Mouse (Mus musculus): ENCODE data around the gene Stxbp4. TPM values are rescaled to one million over a fixed set of nuclear protein-coding genes. Genes with fewer than 3 reads are reported as not detected.

Gene Stxbp4
- polyA plus RNA-seq, 1 experiment from 2014 or later: 7.0 TPM

DNA sequence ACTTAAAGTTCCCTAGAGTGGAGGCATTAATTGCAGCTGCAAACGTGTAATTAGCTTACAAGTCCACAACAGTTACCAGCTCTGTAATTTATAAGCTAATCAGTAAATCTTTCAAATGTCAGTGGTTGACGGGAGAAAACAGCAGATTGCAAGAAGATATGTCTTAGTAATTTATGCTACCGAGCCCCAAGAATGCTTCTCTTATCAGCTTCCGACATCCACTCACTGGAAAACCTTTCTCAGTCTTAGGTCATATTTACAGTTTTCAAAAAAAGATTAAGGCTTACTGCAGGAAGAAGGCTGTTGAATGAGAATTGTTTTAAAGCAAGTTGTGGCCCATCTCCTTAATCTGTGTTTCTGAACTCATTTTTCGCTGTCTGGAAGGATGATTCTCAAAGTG lies 83.9 kb downstream of the Stxbp4 start:
- ATAC-seq (ENCODE audit: low read depth) (no peak), DNase-seq (no peak)
- no peak overlapping the region for H3K27ac ChIP-seq
- H3K27me3 ChIP-seq: no peaks in the 10 kb centered on the region
- no peaks in the 10 kb centered on the region for H3K36me3 ChIP-seq
- 28% methylated on average over 5 of the region's 5 CpGs for WGBS (ENCODE audit: insufficient replicate concordance)
- H3K4me2 ChIP-seq: no peak overlapping the region
- no peak overlapping the region for H3K4me3 ChIP-seq (replicated peaks)
- no peak overlapping the region for H3K9ac ChIP-seq
- H3K9me3 ChIP-seq (replicated peaks): no peaks in the 10 kb centered on the region
- H3K4me1 ChIP-seq (replicated peaks): peaks cover 12% of the 10 kb centered on the region

DNA sequence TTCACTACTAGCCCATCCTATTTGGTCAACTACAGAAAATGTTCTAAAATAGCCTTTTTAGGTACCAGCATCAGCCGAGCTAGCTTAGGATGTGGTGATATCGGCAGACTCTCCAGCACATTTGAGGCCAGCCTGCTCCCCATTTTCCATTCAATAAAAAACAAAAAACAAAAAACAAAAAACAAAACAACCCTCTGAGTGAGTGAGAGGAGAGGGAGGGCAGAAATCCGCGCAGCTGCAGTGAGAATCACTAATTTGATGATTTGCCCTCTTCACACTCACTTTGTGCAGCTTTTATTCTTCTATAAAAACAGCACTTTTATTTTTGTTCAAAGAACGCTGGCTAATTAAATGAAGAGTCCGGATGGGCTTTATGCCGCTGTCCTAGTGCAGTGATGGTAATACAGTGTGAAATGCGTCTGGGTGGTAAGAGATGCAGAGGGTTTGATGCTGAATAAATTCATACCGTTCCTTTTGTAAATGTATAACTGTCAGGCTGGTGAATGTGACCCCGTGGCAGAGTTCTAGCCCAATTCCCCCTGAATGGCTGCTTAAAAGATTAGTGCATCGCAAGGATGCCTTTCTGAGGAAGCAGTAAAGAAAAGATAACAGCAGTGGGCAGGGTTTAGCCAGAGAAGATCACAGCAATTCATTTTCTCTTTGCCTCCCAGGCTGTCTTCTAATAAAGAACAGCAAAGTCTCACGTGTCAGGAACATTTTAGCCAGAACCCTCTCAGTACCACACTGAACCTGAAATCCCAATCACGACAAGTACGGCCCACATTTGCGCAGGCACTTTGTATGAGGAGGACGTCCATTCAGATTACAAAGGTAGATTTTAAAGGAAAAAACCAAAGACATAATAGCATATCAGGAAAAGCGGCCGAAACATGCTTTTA lies 85.3 kb downstream of the Stxbp4 start:
- 67% methylated on average over 18 of the region's 18 CpGs for WGBS (ENCODE audit: insufficient replicate concordance)
- Histone ChIP-seq H3K27ac (no peak overlapping the region), H3K27me3 (no peaks in the 10 kb centered on the region), H3K4me2 (no peak overlapping the region), H3K9ac (no peak overlapping the region), H3K36me3 (no peaks in the 10 kb centered on the region), H3K4me1 (replicated peaks) (peaks cover 12% of the 10 kb centered on the region), H3K4me3 (replicated peaks) (no peak overlapping the region), H3K9me3 (replicated peaks) (no peaks in the 10 kb centered on the region)
- DNase-seq (no peak), ATAC-seq (ENCODE audit: low read depth) (no peak)

DNA sequence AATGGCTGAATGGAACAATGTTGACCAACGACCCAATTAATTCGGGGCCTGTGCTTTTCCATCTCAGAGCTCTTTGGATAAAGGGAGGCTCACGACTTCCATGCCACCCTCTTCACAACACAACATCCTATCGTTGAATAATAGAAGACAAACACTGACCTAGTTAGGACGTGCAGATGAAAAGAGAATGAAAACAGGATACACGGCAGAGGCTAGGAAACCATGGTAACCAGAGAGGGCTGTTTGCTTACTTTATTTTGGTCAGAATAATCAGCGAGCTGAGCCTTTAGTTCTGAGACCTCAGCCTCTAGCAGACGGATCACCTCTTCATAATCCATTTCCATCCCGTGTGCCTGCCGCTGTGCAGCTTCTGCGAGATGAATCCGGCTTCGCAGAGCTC lies 89.3 kb downstream of the Stxbp4 start:
- H3K27ac ChIP-seq: no peak overlapping the region
- ATAC-seq (ENCODE audit: low read depth) (no peak), DNase-seq (no peak)
- H3K4me1 ChIP-seq (replicated peaks): no peaks in the 10 kb centered on the region
- no peak overlapping the region for H3K9ac ChIP-seq
- WGBS (ENCODE audit: insufficient replicate concordance): 78% methylated on average over 13 of the region's 13 CpGs
- H3K9me3 ChIP-seq (replicated peaks): no peaks in the 10 kb centered on the region
- 0 out of 2 replicates have a peak, but pooled peaks cover 9% of the 10 kb centered on the region for H3K36me3 ChIP-seq
- no peak overlapping the region for H3K4me3 ChIP-seq (replicated peaks)
- no peak overlapping the region for H3K4me2 ChIP-seq
- H3K27me3 ChIP-seq: no peaks in the 10 kb centered on the region

DNA sequence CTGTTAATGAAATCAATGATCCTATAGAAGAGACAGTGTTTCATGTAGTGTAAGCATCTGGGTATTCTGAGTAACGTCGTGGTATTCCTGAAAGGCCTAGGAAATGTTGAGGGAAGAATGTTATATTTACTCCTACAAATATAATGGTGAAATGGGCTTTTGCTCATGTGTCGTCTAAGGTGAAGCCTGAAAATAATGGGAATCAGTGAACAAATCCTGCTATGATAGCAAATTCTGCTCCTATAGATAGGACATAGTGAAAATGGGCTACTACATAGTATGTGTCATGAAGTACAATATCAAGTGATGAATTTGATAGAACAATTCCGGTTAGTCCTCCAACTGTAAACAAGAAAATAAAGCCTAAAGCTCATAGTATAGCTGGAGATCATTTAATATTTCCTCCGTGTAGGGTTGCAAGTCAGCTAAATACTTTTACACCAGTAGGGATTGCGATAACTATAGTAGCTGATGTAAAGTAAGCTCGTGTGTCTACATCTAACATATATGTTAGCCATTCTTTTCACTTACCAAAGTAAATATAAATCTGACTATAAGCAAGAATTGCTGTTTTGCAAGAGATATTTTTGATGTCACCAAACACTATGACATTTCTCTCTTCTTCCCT lies 99.1 kb downstream of the Stxbp4 start:
- no peaks in the 10 kb centered on the region for H3K9me3 ChIP-seq (replicated peaks)
- no peaks in the 10 kb centered on the region for H3K4me1 ChIP-seq (replicated peaks)
- ATAC-seq (ENCODE audit: low read depth) (peak; percentile 66; the same call in 1 of the 2 replicates), DNase-seq (no peak)
- no peak overlapping the region for H3K4me2 ChIP-seq
- H3K27ac ChIP-seq: no peak overlapping the region
- 83% methylated on average over 7 of the region's 7 CpGs for WGBS (ENCODE audit: insufficient replicate concordance)
- no peak overlapping the region for H3K4me3 ChIP-seq (replicated peaks)
- peaks cover 6% of the 10 kb centered on the region for H3K36me3 ChIP-seq
- H3K9ac ChIP-seq: no peak overlapping the region
- H3K27me3 ChIP-seq: no peaks in the 10 kb centered on the region

DNA sequence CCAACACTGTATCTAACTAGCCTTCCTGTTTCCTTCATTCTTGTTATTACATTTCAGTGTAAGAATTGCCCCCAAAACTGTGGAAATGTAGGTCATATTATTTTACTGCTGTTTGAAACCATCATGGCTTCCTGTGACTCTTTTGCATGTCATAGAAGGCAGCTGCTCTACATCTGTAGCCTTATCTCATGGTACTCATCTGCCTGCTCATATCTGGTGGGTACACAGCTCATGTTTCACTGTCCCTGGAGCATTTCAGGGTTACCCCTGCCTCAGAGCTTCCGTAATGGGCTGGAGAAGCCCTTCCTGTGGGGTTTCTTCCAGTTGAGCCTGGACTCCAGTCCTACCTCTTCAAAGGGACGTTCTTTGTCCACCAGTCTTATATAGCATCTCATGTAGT lies 112.6 kb downstream of the Stxbp4 start:
- peaks cover 4% of the 10 kb centered on the region for H3K4me1 ChIP-seq (replicated peaks)
- H3K4me2 ChIP-seq: no peak overlapping the region
- no peak overlapping the region for H3K9ac ChIP-seq
- no peaks in the 10 kb centered on the region for H3K27me3 ChIP-seq
- H3K4me3 ChIP-seq (replicated peaks): no peak overlapping the region
- no peaks in the 10 kb centered on the region for H3K36me3 ChIP-seq
- 42% methylated on average over 2 of the region's 2 CpGs for WGBS (ENCODE audit: insufficient replicate concordance)
- H3K9me3 ChIP-seq (replicated peaks): no peaks in the 10 kb centered on the region
- DNase-seq: no peak
- no peak overlapping the region for H3K27ac ChIP-seq
- ATAC-seq (ENCODE audit: low read depth): peak; percentile 39; the same call in 1 of the 2 replicates

DNA sequence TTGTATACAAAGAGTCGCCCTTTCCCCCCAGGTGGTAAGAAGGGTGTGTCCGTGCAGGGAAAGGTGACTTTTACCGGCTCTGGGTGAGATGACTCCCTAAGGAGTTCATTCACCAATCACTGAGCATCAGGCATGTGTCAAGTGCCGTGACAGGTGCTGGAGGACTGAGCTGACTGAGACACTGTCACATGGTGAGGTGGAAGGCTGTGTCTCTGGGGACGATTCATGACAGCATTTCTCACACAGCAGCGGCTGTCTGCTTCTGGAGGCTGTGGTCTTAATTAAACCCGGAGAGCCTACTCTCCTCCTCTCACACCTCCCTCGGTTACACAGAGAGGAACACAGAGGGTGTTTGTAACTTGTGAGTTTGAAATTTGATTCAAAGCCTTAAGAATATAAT lies 116.8 kb downstream of the Stxbp4 start:
- Histone ChIP-seq H3K36me3 (peaks cover 5% of the 10 kb centered on the region; the same call in 1 of the 2 replicates), H3K4me2 (no peak overlapping the region), H3K27me3 (no peaks in the 10 kb centered on the region), H3K4me1 (replicated peaks) (peaks cover 4% of the 10 kb centered on the region), H3K9me3 (replicated peaks) (no peaks in the 10 kb centered on the region), H3K9ac (no peak overlapping the region), H3K4me3 (replicated peaks) (no peak overlapping the region), H3K27ac (no peak overlapping the region)
- WGBS (ENCODE audit: insufficient replicate concordance): 73% methylated on average over 8 of the region's 8 CpGs
- no peak for ATAC-seq (ENCODE audit: low read depth)
- DNase-seq: no peak

DNA sequence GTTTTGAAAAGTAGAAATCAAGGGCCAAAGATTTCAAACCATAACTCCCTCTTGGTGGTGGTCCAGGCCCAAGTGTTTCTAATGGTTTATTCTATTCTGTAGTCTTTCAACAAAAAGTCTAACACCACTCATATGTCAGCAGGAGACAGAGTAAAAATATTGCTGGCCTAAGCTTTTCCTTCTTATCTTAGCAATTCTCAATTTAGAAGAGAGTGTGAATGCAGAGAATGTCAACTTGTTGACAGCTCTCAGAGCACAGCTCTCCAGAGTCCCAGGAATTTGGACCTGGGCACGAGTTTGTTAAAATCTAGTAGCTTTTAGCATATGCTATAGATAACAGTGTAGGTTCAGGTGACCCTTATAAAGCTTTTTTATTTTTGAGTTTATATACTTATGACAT lies 120.1 kb downstream of the Stxbp4 start:
- peaks cover 5% of the 10 kb centered on the region; the same call in 1 of the 2 replicates for H3K36me3 ChIP-seq
- no peak for ATAC-seq (ENCODE audit: low read depth)
- H3K4me3 ChIP-seq (replicated peaks): no peak overlapping the region
- no peaks in the 10 kb centered on the region for H3K27me3 ChIP-seq
- WGBS (ENCODE audit: insufficient replicate concordance): 80% methylated on average over 1 of the region's 1 CpGs
- H3K4me2 ChIP-seq: no peak overlapping the region
- H3K9me3 ChIP-seq (replicated peaks): no peaks in the 10 kb centered on the region
- no peak overlapping the region for H3K9ac ChIP-seq
- no peak for DNase-seq
- H3K4me1 ChIP-seq (replicated peaks): no peaks in the 10 kb centered on the region
- no peak overlapping the region for H3K27ac ChIP-seq

DNA sequence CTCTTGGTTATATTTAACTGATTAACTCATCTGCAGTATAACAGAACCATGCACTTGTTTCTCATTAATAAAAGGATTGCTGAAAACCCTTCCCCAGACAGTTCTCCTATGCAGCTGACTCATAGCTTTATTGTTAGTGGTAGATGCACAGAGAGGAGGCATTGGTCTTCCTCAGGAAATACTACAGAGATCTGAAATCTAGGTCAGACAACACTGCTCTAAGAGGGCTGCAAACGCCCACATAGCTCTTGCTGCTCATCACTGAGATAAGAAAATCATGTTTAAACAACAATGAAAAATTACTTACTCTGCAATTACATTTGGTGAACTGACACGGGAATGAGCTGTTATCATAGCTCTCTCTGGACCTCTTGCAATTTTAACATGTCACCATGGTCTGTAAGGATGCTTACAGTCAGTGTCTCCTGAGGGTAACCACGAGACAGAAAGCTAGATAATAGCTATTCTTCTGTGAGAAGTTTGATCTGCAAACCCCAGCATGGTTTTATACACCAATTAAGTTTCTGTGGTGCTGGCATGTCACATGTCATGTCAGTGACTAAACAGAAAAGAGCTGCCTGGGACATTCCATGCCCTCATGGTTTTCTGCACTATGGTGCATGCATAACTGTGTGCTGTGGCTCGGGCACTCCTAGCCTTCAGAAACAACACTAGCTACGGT lies 125.2 kb downstream of the Stxbp4 start:
- WGBS (ENCODE audit: insufficient replicate concordance): 42% methylated on average over 5 of the region's 5 CpGs
- no peak for ATAC-seq (ENCODE audit: low read depth)
- no peak overlapping the region for H3K27ac ChIP-seq

DNA sequence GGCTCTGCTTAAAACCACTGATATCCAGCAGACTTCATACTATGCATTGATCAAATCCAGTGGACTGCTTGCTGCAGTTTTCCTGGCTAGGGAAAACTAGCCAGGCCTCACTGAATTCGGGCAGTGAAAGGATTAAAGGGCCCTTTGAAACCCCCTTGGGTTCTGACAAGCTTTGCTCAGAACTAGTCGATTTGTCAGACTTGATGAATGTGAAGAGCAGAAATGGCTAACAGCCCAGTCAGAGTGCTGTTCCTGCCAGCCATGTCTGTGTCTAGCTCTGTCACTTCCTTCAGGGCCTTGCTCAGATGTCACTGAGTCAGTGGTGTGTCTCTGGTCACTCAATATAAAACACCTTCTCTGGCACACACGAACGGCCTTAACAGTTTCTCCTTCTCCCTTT lies 136.0 kb downstream of the Stxbp4 start:
- Histone ChIP-seq H3K27ac (no peak overlapping the region), H3K27me3 (no peaks in the 10 kb centered on the region), H3K9ac (no peak overlapping the region), H3K9me3 (replicated peaks) (no peaks in the 10 kb centered on the region), H3K4me1 (replicated peaks) (no peaks in the 10 kb centered on the region), H3K36me3 (no peaks in the 10 kb centered on the region), H3K4me3 (replicated peaks) (no peak overlapping the region), H3K4me2 (no peak overlapping the region)
- no peak for DNase-seq
- WGBS (ENCODE audit: insufficient replicate concordance): 69% methylated on average over 4 of the region's 4 CpGs
- no peak for ATAC-seq (ENCODE audit: low read depth)

More for the DNA sequence above, 125.2 kb downstream of the Stxbp4 start:
- H3K27me3 ChIP-seq: no peaks in the 10 kb centered on the region
- no peak overlapping the region for H3K4me2 ChIP-seq
- H3K9me3 ChIP-seq (replicated peaks): no peaks in the 10 kb centered on the region
- peaks cover 3% of the 10 kb centered on the region; the same call in 1 of the 2 replicates for H3K36me3 ChIP-seq
- DNase-seq: no peak
- no peak overlapping the region for H3K4me3 ChIP-seq (replicated peaks)
- H3K9ac ChIP-seq: no peak overlapping the region
- H3K4me1 ChIP-seq (replicated peaks): no peaks in the 10 kb centered on the region

DNA sequence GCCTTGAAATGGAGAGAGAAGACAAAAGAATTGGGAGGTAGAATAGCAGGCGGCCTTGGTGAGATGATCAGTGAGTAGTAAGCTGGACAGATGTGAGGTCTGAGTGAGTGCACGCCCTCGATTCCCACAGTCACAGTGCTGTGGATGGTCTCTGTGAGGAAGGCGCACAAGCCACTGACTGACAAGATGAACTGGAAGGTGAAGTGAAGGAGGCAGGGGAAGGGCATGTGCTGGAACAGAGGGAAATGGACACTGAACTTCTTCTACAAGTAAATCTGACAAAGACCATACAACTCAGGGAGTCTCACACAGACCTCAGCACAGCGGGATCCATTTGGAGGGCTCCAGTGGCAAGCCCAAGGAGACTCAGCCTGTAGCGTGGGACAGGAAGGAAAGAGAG lies 138.0 kb downstream of the Stxbp4 start:
- Histone ChIP-seq H3K27me3 (no peaks in the 10 kb centered on the region), H3K36me3 (no peaks in the 10 kb centered on the region), H3K9ac (no peak overlapping the region), H3K4me2 (no peak overlapping the region), H3K9me3 (replicated peaks) (no peaks in the 10 kb centered on the region), H3K27ac (no peak overlapping the region), H3K4me3 (replicated peaks) (no peak overlapping the region), H3K4me1 (replicated peaks) (no peaks in the 10 kb centered on the region)
- ATAC-seq (ENCODE audit: low read depth) (no peak), DNase-seq (no peak)
- WGBS (ENCODE audit: insufficient replicate concordance): 76% methylated on average over 6 of the region's 6 CpGs

DNA sequence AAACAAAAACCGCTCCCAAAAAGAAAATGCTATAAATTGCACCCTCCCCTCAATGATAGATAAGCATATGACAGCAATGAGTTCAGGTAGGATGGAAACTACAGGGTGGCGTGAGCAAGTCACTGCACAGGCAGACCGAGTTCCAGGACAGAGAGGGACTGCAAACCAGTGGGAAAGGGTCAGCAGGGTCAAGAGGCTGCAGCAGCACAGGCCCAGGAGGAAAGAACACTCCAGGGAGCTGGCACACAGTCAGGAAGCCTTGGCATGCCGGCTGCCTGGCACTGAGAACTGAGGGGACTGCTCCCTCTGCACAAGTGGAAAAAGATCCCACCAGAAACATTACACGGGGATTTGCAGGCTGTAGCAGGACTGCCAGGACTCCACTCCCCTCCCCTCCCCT lies 139.4 kb downstream of the Stxbp4 start:
- no peak for ATAC-seq (ENCODE audit: low read depth)
- H3K27me3 ChIP-seq: no peaks in the 10 kb centered on the region
- no peak overlapping the region for H3K27ac ChIP-seq
- H3K9me3 ChIP-seq (replicated peaks): no peaks in the 10 kb centered on the region
- H3K4me1 ChIP-seq (replicated peaks): no peaks in the 10 kb centered on the region
- H3K36me3 ChIP-seq: no peaks in the 10 kb centered on the region
- WGBS (ENCODE audit: insufficient replicate concordance): 70% methylated on average over 5 of the region's 5 CpGs
- H3K4me2 ChIP-seq: no peak overlapping the region
- no peak for DNase-seq
- H3K9ac ChIP-seq: no peak overlapping the region
- no peak overlapping the region for H3K4me3 ChIP-seq (replicated peaks)
